Mouse (Mus musculus) gastrocnemius, adult 18-20 months (tissue): ENCODE data around the gene Bsn. TPM values are rescaled to one million over a fixed set of nuclear protein-coding genes. Genes with fewer than 3 reads are reported as not detected.

Source experiments
- DNase-seq: peaks from one replicate; pipeline ENCODE4 v3.0.0; 2021; ENCODE audit warnings: low spot score
- long read RNA-seq, 2 experiments: library from polyadenylated mRNA; stranded (forward); transcript quantifications; one replicate each; pipeline ENCODE4 v2.0.0; 2021
- total RNA-seq, 2 experiments: library from RNA; stranded (reverse); gene quantifications; 2 replicates each; pipeline ENCODE4 v1.2.3; 2021

The Bsn gene
- total RNA-seq = under 1 TPM; 0.02 TPM
- long read RNA-seq, experiment 1 = 0 reads
- long read RNA-seq, experiment 2 = 0 reads

GRCm38 (mm10) chr9:108189787-108190679, at the start of gene Bsn:
Gene Bsn, minus strand, starts transcription at chr9:108190384.
- DNase-seq = no peak

GRCm38 (mm10) chr9:108239951-108240350, 49.8 kb upstream of the Bsn start:
- no peak for DNase-seq

GRCm38 (mm10) chr9:108238831-108239230, 48.6 kb upstream of the Bsn start:
- DNase-seq = no peak

- no peak for DNase-seq
Measured at GRCm38 (mm10) chr9:108238402-108238801, 48.2 kb upstream of the Bsn start.

GRCm38 (mm10) chr9:108234682-108235081, 44.5 kb upstream of the Bsn start:
- no peak for DNase-seq

GRCm38 (mm10) chr9:108232908-108233307, 42.7 kb upstream of the Bsn start:
- DNase-seq = no peak

GRCm38 (mm10) chr9:108227911-108228649, 37.9 kb upstream of the Bsn start:
- no peak for DNase-seq

- no peak for DNase-seq
Measured at GRCm38 (mm10) chr9:108225166-108225565, 35.0 kb upstream of the Bsn start.

- no peak for DNase-seq
Measured at GRCm38 (mm10) chr9:108223633-108224032, 33.4 kb upstream of the Bsn start.

GRCm38 (mm10) chr9:108221566-108221965, 31.4 kb upstream of the Bsn start:
- DNase-seq = no peak

- DNase-seq = peak; percentile 87
Measured at GRCm38 (mm10) chr9:108220380-108220774, 30.2 kb upstream of the Bsn start.

GRCm38 (mm10) chr9:108219766-108220379, 29.7 kb upstream of the Bsn start:
- peak; percentile 69 for DNase-seq

- DNase-seq = no peak
Measured at GRCm38 (mm10) chr9:108217936-108218543, 27.9 kb upstream of the Bsn start.

- DNase-seq = no peak
Measured at GRCm38 (mm10) chr9:108217406-108217805, 27.2 kb upstream of the Bsn start.

GRCm38 (mm10) chr9:108213105-108213504, 22.9 kb upstream of the Bsn start:
- no peak for DNase-seq

- DNase-seq = peak; percentile 58
Measured at GRCm38 (mm10) chr9:108212426-108212825, 22.2 kb upstream of the Bsn start.

- no peak for DNase-seq
Measured at GRCm38 (mm10) chr9:108205571-108205901, 15.4 kb upstream of the Bsn start.

GRCm38 (mm10) chr9:108204884-108205570, 14.8 kb upstream of the Bsn start:
- DNase-seq = no peak

- peak; percentile 75 for DNase-seq
Measured at GRCm38 (mm10) chr9:108203015-108203414, 12.8 kb upstream of the Bsn start.

GRCm38 (mm10) chr9:108202169-108202568, 12.0 kb upstream of the Bsn start:
- no peak for DNase-seq

GRCm38 (mm10) chr9:108201160-108201559, 11.0 kb upstream of the Bsn start:
- peak; percentile 95 for DNase-seq
